Mouse (Mus musculus): Measurements from ENCODE around the gene Kank1.

DNA sequence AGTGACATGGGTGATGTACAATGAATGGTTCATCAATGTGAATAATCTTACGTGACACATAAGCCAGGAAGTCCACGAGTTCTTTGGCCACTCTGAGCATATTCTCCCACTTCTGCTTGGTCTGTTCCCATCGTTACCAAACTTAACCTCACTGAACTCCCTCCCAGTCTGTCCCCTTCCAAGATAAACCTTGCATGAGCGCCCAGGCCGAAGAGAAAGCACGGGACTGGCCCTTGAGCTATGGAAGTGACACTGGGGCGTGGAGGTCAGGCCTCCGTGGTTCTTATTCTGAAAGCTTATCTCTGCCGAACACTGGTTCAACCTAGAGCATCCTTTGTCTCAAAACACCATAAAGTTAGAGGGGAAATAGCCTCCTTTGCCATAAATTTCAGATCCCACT is 194.7 kb downstream of the Kank1 start:
- TF ChIP-seq EP300 (IDR thresholded peaks at IDR 0.05; ENCODE audit: low read depth) (no peak), CTCF (IDR thresholded peaks at IDR 0.05; ENCODE audit: low read depth) (no peak)
